Mouse (Mus musculus) fat pad, adult 2 months (tissue): ENCODE results near the gene Nat8f5.
"Not testable (repeated sequence)": the region's sequence is repeated elsewhere in the genome, so short reads cannot be mapped to it uniquely, and the experiment has no call there.

ENCODE experiments used
- DNase-seq: peaks from one replicate; pipeline ENCODE4 v3.0.0-alpha.2; 2011; ENCODE audit warnings: low read depth, low spot score; ENCODE audit errors: extremely low read depth

The Nat8f5 gene

GRCm38 (mm10) chr6:85820837-85821236 is at the start of gene Nat8f5, which contains the start of gene Nat8f6:
Gene Nat8f5, minus strand, starts transcription at chr6:85820972.
Gene Nat8f6, minus strand, starts transcription at chr6:85820954.
- DNase-seq, result no peak

- not testable (repeated sequence) for DNase-seq
These were observed 48.2 kb upstream of the Nat8f5 start, which contains the start of gene Nat8f2 for GRCm38 (mm10) chr6:85869006-85869405. Gene Nat8f2, minus strand, starts transcription at chr6:85869158.

GRCm38 (mm10) chr6:85867726-85868690 is 47.2 kb upstream of the Nat8f5 start:
- no peak for DNase-seq

GRCm38 (mm10) chr6:85866995-85867394 is 46.2 kb upstream of the Nat8f5 start:
- DNase-seq, result not testable (repeated sequence)

GRCm38 (mm10) chr6:85866166-85866565 is 45.4 kb upstream of the Nat8f5 start:
- not testable (repeated sequence) for DNase-seq

- DNase-seq, result not testable (repeated sequence)
These were observed 44.3 kb upstream of the Nat8f5 start for GRCm38 (mm10) chr6:85864900-85865639.

- DNase-seq, result no peak
These were observed 43.1 kb upstream of the Nat8f5 start for GRCm38 (mm10) chr6:85863840-85864239.

GRCm38 (mm10) chr6:85863136-85863535 is 42.4 kb upstream of the Nat8f5 start:
- DNase-seq, result no peak

GRCm38 (mm10) chr6:85862565-85862964 is 41.8 kb upstream of the Nat8f5 start:
- no peak for DNase-seq

- DNase-seq, result no peak
These were observed 40.5 kb upstream of the Nat8f5 start for GRCm38 (mm10) chr6:85861247-85861646.

GRCm38 (mm10) chr6:85856194-85856678 is 35.5 kb upstream of the Nat8f5 start:
- peak; percentile 96 for DNase-seq

- no peak for DNase-seq
These were observed 32.7 kb upstream of the Nat8f5 start for GRCm38 (mm10) chr6:85853481-85853880.

- no peak for DNase-seq
These were observed 30.4 kb upstream of the Nat8f5 start for GRCm38 (mm10) chr6:85851062-85851773.

- peak; percentile 88 for DNase-seq
These were observed 28.5 kb upstream of the Nat8f5 start for GRCm38 (mm10) chr6:85849240-85849639.

GRCm38 (mm10) chr6:85848140-85848539 is 27.4 kb upstream of the Nat8f5 start:
- DNase-seq, result no peak

GRCm38 (mm10) chr6:85846921-85847320 is 26.1 kb upstream of the Nat8f5 start:
- no peak for DNase-seq

GRCm38 (mm10) chr6:85843677-85844458 is 23.1 kb upstream of the Nat8f5 start:
- not testable (repeated sequence) for DNase-seq

- peak; percentile 81 for DNase-seq
These were observed 19.2 kb upstream of the Nat8f5 start for GRCm38 (mm10) chr6:85839982-85840381.

- no peak for DNase-seq
These were observed 17.9 kb upstream of the Nat8f5 start for GRCm38 (mm10) chr6:85838674-85839073.

- DNase-seq, result not testable (repeated sequence)
These were observed 16.5 kb upstream of the Nat8f5 start for GRCm38 (mm10) chr6:85837307-85837706.
